Mouse (Mus musculus): Measurements from ENCODE around the gene Rrp1.
"Not testable (repeated sequence)": the region's sequence is repeated elsewhere in the genome, so short reads cannot be mapped to it uniquely, and the experiment has no call there.

Rrp1 gene

DNA sequence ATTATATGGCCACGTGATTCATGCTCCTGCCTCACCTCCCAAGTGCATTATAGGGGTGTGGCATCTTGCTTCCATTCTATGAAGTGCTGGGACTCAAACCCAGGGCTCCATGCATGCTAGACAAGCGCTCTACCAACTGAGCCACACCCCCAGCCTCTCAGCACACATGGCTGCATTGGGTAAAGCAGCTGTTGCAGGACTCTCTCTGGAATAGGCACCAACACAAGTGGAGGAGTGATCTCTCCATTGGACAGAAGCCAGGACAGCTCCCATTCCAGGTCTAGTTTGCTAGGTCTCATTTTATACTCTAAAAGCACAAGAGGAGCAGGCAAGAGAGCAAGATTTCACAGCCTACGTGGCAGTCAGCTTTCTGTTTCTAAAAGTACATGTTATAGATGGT, 29.3 kb downstream of the Rrp1 start:
- no peak for DNase-seq (ENCODE audit: low read depth, low spot score)

- DNase-seq (ENCODE audit: low read depth, low spot score) = no peak
These were observed 34.3 kb downstream of the Rrp1 start for GRCm38 (mm10) chr10:78378516-78378915.

DNA sequence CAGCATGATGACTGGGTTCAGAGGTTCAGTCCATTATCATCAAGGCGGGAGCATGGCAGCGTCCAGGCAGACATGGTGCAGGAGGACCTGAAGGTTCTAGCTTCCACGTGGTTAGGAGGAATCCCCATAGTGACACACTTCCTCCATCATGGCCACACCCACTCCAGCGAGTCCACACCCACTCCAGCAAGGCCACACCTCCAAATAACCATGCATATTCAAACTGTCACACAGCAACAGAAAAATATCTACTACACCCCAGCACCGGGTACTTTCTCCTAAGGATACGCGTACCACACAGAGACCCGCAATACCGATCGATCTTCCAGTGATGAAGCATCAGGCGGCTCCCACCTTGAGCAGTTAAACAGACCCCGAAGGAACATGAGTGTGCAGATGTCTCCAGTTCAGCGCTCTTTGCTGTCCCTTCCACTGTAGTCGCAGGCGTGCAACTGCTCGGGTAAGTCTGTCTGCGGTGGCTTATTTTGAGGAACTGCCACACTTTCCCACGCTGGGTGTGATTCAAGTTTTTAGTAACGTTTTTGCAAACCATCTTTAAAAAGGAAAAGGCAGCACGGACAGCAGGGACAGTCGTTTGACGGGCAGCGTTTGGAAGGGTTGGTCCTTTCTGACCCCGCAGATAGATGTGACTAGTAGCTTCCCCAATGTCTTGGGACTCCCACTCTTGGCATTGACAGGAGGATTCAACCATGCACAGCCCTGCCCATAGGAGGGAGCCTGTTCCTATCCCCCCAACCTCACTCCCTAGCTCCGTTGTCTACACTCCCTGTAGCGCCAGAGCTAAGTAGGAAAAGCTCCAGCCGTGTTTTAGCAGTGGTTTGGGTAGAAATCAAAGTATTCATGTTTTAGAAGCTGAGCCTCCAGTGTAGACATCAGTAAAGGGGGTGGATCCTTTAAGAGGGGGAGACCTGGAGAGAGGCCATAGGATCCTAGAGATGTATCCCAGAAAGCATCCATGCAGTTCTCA, 39.9 kb downstream of the Rrp1 start:
- DNase-seq (ENCODE audit: low read depth, low spot score) = no peak

- DNase-seq (ENCODE audit: low read depth, low spot score) = no peak
These were observed 41.1 kb downstream of the Rrp1 start for GRCm38 (mm10) chr10:78371746-78372145.

DNA sequence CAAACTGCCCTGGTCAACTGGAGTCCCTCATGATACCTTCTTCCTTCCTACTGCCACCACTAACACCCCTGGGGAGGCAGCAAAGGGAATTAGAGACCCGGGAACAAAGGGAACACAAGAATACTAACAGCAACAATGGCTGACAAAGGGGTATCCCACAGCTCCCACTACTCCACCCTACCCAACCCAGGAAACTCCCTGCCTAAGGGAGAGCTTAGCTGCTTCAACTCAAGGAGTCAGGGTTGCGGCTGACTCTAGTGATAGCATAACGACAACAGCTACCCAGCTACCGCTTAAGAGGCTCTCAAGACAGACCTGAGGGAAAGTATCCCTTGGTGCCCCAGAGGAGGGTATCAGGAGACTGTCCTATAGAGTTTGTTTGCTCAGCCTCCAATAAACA, 45.3 kb downstream of the Rrp1 start:
- DNase-seq (ENCODE audit: low read depth, low spot score) = no peak

DNA sequence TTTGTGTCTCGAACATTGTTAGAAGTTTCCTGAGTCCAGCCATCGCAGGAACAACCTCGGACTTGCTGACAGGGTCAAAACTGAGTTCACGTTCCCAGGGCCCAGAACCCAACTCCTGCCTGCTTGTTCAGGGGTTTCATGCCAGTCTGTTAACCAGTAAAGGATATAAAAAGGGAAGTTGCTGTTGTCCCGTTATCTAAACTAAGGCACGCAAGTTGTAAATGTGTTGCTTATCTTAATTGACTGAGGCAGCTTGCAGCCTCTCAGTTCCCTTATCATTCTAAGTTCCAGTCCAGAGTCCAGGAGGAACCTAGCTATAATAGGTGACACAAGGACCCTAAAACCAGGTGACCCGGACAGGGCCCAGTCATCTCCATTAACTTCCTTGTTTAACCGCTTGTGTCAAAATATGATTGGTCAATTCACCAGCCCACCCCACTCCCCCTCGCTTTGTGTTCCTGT, 46.0 kb downstream of the Rrp1 start:
- DNase-seq (ENCODE audit: low read depth, low spot score) = no peak

DNA sequence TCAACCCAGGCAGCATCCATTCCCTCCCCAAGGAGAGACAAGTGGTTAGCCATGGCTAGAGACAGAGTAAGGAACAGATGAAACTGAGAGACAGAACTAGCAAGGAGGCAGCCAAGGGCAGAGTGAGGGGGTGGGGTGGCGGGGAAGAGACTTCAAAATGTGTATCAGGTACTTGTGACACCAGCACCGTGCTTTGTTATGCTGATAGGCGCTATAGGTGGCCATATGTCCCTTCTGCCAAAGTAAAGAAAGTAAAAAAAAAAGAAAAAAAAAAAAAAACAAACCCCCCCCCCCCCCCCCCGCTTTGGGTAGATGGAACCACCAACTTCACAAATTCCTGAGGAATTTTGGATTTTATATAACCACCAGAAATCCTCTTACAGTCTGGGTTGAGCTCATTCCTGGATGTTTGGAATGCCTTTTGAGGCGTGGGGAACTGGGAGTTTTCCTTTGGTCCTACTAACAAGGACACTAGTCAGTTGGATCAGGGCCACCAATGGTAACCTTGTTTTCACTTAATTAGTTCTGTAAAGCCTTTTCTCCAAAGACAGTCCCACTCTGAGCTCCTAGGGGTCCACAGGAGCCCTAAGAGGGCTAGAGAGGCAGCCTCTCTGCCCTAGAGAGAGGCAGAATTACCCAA, 46.5 kb downstream of the Rrp1 start:
- no peak for DNase-seq (ENCODE audit: low read depth, low spot score)

DNA sequence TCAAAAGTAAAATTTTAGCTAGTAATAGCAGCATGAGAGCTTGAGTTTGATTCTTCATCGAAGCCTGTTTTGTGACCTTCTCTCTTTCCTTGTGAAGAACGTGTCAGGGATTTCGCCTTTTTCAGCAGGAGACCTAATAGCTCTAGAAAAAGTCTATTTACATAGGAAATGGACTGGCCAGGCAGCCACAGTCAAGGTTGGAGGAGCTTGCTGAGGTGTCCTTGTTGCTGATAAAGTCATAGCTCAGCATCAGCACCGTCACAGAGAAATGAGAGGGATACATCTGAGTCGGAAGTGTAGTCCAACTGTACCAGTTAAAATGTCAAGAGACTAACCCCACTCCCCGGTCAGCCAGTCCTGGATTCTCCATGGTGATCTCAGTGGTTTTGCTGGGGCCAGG, 47.3 kb downstream of the Rrp1 start:
- DNase-seq (ENCODE audit: low read depth, low spot score) = no peak

DNA sequence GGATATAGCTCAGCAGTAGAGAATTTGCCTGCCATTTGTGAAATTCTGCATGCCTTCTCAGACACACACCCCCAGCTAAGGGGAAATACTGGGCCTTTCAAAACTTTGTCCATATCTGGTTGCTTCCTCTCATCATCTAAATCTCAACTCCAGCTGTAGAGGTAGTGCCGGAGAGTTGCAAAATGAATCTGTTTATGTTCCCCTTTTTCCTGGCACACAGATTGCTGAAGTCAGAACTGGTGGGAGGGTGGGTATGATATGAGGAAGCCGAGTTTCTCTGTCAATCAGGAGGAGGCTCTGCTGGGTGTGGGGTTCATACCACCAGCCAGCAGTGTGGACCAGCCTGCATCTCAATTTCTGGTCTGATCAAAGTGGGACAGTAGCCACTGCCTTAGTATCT, 48.7 kb downstream of the Rrp1 start:
- no peak for DNase-seq (ENCODE audit: low read depth, low spot score)

DNA sequence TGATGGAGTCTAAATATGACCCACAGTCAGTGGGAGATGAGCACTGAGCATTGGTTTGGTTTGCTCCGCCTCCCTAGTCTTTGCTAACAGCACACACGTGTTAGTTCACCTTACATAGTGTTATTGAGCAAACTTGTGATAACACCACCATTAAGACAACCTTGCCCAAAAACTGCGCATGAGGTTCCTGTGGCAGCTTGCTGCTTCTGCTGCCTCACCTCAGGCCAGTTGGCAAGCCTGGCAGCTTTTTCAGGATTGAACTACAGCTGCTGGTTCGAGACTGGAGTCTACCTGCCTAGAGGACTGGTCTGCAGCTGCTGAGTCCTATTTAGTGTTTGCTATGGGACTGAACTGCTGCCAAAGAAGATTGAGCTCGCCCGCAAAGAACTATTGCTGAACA, 49.5 kb downstream of the Rrp1 start:
- no peak for DNase-seq (ENCODE audit: low read depth, low spot score)

DNA sequence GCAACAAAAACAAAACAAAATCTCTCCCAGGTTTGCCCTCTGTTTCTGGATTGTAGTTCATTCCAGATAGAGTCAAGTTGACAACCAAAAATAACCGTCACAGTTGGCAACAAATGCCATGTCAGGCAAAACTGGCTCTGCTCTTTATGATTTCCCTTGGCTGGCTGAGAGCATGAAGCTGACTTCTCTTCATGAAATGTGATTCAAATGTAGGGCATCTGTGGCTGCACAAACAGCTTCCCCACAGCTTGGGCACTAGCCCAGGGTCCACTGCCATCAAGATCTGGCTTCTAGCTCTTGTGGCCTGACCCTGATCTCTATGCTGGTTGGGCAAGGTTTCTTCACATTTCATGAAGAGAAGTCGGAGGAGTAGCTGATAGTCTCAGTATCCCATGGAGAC, 50.9 kb downstream of the Rrp1 start:
- no peak for DNase-seq (ENCODE audit: low read depth, low spot score)

- no peak for DNase-seq (ENCODE audit: low read depth, low spot score)
These were observed 52.5 kb downstream of the Rrp1 start for GRCm38 (mm10) chr10:78360290-78360711.

- DNase-seq (ENCODE audit: low read depth, low spot score) = not testable (repeated sequence)
These were observed 53.8 kb downstream of the Rrp1 start for GRCm38 (mm10) chr10:78358999-78359398.

DNA sequence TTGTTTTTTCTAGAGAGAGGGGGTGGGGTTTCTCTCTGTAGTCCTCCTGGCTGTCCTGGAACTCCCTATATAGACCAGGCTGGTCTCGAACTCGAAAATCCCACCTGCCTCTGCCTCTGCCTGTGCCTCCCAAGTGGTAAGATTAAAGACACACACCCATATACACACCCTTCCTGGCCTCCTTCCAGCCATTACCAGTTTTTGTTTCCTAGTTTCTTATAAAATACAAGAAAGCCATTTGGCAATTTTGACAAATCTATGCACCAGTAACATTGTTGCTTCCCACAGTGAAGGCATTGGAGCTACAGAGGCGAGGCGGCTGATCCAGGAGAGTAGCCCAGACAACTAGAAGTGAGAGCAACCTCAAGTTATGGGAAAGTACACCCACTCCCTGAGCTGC, 54.6 kb downstream of the Rrp1 start:
- no peak for DNase-seq (ENCODE audit: low read depth, low spot score)

- DNase-seq (ENCODE audit: low read depth, low spot score) = no peak
These were observed 55.1 kb downstream of the Rrp1 start for GRCm38 (mm10) chr10:78357742-78358141.

- DNase-seq (ENCODE audit: low read depth, low spot score) = no peak
These were observed 56.8 kb downstream of the Rrp1 start for GRCm38 (mm10) chr10:78355931-78356593.

DNA sequence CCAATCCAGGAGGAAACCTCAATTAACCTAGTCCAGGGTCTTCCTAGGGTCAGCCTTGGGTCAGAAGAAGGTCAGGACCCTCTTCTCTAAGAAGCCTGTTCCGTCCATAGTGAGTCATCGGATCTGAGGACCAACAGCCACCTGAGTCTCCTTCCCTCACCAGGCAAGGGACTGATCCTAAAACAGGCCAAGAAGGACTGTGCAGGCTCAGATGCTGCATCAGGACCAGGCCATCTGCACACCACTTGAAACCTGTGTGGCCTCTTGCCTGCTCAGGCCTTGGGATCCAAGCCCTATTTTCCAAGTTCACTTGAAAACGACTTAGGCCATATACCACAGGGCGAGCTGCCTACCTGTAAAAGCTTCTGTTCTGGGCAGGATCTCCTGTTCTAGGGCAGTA, 59.6 kb downstream of the Rrp1 start:
- no peak for DNase-seq (ENCODE audit: low read depth, low spot score)

GRCm38 (mm10) chr10:78352666-78353030, 60.2 kb downstream of the Rrp1 start:
- no peak for DNase-seq (ENCODE audit: low read depth, low spot score)

GRCm38 (mm10) chr10:78351887-78352665, 60.8 kb downstream of the Rrp1 start, which contains the start of gene Agpat3:
Agpat3 (minus strand) TSS chr10:78352489.
- DNase-seq (ENCODE audit: low read depth, low spot score) = no peak

- DNase-seq (ENCODE audit: low read depth, low spot score) = no peak
These were observed 61.3 kb downstream of the Rrp1 start for GRCm38 (mm10) chr10:78351564-78351886.

GRCm38 (mm10) chr10:78350796-78351556, 61.9 kb downstream of the Rrp1 start:
- DNase-seq (ENCODE audit: low read depth, low spot score) = no peak

Data from WW6 (cell line).